Mouse (Mus musculus) left cerebral cortex, postnatal 14 days (tissue): ENCODE data around the gene Ifna4. TPM values are rescaled to one million over a fixed set of nuclear protein-coding genes. Genes with fewer than 3 reads are reported as not detected.
"Not testable (repeated sequence)": the region's sequence is repeated elsewhere in the genome, so short reads cannot be mapped to it uniquely, and the experiment has no call there.

ENCODE experiments used
- DNase-seq, 2 experiments: peaks; one replicate each; pipeline ENCODE4 v3.0.0; 2021 to 2022; ENCODE audit warnings: low spot score in 2 of 2, mixed read lengths in 1 of 2
- intact Hi-C: fragments of 180-260 bp; cut with DNase I; formaldehyde crosslinking; loops from one replicate; pipeline ENCODE4 v1.15.1; 2025
- long read RNA-seq, 2 experiments: library from polyadenylated mRNA; stranded (forward); transcript quantifications; one replicate each; pipeline ENCODE4 v2.0.0; 2021
- total RNA-seq, 2 experiments: library from RNA; stranded (reverse); gene quantifications; 2 replicates each; pipeline ENCODE4 v1.2.3; 2021

The Ifna4 gene
- total RNA-seq: not detected
- long read RNA-seq, experiment 1: 0 reads
- long read RNA-seq, experiment 2: 0 reads

DNA sequence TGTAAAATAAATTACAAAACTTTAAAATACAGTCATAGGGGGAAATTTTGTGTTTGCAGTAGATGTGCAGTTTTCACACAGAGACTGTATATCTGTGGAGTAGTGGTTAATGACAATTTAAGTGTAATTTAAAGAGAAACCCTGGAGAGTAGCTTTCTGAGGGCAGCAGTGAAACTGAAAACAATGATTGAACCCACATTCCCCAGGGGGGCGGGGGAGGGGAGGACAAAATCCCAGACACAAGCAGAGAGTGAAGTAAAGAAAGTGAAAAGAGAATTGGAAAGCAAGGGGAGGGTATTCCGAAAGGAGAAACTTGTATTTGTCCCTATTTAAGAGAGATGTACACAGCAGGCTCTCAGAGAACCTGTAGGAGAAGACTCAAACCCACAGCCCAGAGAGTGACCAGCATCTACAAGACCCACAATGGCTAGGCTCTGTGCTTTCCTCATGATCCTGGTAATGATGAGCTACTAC, at the start of gene Ifna4:
Gene Ifna4 (plus strand): TSS at position 424 of the 474 bp plus-strand sequence.
- intact Hi-C loops: no loop called here
- no peak for DNase-seq

DNA sequence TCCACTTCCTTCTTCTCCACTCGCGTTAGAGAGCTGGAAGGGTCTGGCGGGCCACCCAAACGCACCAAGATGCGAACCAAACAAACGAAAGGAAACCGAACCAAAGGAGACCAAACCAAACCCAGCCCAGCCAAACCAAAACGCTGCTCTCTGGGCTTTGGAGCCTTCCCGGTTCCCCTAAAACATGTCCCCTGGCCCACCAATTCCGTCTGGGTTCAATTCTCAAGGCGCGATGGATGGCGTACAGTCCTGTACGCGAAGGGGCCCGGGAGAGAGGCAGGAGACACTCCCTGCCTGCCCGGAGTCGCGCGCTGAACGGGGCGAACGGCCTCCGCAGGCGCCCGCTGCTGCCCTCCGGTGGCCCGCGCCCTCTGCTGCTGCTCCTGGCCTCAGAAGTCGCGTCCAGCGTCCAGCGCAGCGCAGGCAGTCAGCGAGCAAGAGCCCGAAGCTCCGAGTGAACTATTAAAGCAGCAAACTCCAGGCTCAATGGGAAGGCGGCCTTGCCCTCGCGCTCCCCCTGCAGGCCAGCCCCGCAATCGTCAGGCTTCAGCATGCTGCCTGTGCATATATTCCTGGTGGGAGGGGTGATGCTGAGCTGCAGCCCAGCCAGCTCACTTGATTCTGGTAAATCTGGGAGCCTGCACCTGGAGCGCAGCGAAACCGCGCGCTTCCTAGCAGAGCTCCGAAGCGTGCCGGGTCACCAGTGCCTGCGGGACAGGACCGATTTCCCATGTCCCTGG, 47.6 kb upstream of the Ifna4 start, which contains the start of gene Gm13275:
Gene Gm13275 (plus strand): TSS at position 552 of the 740 bp plus-strand sequence.
- intact Hi-C loops: not testable (repeated sequence)

DNA sequence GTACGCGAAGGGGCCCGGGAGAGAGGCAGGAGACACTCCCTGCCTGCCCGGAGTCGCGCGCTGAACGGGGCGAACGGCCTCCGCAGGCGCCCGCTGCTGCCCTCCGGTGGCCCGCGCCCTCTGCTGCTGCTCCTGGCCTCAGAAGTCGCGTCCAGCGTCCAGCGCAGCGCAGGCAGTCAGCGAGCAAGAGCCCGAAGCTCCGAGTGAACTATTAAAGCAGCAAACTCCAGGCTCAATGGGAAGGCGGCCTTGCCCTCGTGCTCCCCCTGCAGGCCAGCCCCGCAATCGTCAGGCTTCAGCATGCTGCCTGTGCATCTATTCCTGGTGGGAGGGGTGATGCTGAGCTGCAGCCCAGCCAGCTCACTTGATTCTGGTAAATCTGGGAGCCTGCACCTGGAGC, 44.6 kb upstream of the Ifna4 start, which contains the start of gene Gm13279:
Gene Gm13279 (plus strand): TSS at position 301 of the 400 bp plus-strand sequence.
- DNase-seq, intact Hi-C loops: not testable (repeated sequence)

More for the DNA sequence above, 47.6 kb upstream of the Ifna4 start, which contains the start of gene Gm13275:
- DNase-seq: peak; percentile 20 to 41

DNA sequence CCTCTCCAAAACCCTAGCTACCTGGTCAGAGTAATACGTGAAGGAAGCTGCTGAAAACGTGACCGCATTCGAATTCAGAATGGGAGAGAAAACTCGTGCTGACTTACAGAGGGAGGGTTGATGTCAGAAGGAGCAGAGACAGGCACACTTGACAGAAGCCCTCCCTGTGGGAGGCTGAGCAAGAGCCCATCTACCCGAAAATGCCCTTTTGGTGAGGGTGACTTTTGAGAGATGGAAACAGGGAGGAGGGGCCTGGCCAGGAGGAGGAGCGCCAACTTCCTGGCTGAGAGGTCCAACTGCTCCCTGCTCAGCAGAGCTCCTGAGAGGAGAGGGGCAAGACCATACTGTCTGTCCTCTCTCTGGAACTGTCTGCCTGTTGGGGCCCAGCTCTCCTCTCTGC, 42.3 kb upstream of the Ifna4 start, which contains the start of gene Gm13285:
Gene Gm13285 (plus strand): TSS at position 301 of the 400 bp plus-strand sequence.
- intact Hi-C loops, DNase-seq: not testable (repeated sequence)

DNA sequence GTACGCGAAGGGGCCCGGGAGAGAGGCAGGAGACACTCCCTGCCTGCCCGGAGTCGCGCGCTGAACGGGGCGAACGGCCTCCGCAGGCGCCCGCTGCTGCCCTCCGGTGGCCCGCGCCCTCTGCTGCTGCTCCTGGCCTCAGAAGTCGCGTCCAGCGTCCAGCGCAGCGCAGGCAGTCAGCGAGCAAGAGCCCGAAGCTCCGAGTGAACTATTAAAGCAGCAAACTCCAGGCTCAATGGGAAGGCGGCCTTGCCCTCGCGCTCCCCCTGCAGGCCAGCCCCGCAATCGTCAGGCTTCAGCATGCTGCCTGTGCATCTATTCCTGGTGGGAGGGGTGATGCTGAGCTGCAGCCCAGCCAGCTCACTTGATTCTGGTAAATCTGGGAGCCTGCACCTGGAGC, 38.7 kb upstream of the Ifna4 start, which contains the start of gene Gm13287:
Gene Gm13287 (plus strand): TSS at position 301 of the 400 bp plus-strand sequence.
- DNase-seq, intact Hi-C loops: not testable (repeated sequence)

DNA sequence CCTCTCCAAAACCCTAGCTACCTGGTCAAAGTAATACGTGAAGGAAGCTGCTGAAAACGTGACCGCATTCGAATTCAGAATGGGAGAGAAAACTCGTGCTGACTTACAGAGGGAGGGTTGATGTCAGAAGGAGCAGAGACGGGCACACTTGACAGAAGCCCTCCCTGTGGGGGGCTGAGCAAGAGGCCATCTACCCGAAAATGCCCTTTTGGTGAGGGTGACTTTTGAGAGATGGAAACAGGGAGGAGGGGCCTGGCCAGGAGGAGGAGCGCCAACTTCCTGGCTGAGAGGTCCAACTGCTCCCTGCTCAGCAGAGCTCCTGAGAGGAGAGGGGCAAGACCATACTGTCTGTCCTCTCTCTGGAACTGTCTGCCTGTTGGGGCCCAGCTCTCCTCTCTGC, 36.4 kb upstream of the Ifna4 start, which contains the start of gene Gm13288:
Gene Gm13288 (plus strand): TSS at position 301 of the 400 bp plus-strand sequence.
- intact Hi-C loops, DNase-seq: not testable (repeated sequence)

DNA sequence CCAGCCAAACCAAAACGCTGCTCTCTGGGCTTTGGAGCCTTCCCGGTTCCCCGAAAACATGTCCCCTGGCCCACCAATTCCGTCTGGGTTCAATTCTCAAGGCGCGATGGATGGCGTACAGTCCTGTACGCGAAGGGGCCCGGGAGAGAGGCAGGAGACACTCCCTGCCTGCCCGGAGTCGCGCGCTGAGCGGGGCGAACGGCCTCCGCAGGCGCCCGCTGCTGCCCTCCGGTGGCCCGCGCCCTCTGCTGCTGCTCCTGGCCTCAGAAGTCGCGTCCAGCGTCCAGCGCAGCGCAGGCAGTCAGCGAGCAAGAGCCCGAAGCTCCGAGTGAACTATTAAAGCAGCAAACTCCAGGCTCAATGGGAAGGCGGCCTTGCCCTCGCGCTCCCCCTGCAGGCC, 35.9 kb upstream of the Ifna4 start:
- DNase-seq, intact Hi-C loops: not testable (repeated sequence)

DNA sequence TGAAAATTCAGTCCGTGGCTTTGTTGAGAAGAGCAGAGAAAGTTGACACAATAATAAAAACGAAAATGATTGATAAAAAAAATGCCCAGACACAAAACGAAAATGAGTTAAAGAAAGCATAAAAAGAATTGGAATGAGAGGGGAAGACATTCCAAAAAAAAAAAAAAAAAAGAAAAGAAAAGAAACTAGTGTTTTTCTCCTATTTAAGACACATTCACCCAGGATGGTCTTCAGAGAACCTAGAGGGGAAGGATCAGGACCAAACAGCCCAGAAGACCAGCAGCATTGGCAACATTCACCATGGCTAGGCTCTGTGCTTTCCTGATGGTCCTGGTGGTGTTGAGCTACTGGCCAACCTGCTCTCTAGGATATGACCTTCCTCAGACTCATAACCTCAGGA, 25.7 kb upstream of the Ifna4 start, which contains the start of gene Ifna7:
Gene Ifna7 (plus strand): TSS at position 301 of the 400 bp plus-strand sequence.
- intact Hi-C loops: no loop called here
- DNase-seq: no peak

DNA sequence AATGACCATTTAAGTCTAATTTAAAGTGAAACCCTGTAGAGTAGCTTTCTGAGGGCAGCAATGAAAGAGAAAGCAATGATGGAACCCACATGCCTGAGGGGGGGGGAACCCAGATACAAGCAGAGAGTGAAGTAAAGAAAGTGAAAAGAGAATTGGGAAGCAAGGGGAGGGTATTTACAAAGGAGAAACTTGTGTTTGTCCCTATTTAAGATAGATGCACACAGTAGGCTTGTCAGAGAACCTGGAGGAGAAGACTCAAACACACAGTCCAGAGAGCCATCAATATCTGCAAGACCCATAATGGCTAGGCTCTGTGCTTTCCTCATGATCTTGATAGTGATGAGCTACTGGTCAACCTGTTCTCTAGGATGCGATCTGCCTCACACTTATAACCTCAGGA, 22.0 kb upstream of the Ifna4 start, which contains the start of gene Ifna11:
Gene Ifna11 (plus strand): TSS at position 301 of the 400 bp plus-strand sequence.
- intact Hi-C loops: no loop called here
- DNase-seq: no peak

DNA sequence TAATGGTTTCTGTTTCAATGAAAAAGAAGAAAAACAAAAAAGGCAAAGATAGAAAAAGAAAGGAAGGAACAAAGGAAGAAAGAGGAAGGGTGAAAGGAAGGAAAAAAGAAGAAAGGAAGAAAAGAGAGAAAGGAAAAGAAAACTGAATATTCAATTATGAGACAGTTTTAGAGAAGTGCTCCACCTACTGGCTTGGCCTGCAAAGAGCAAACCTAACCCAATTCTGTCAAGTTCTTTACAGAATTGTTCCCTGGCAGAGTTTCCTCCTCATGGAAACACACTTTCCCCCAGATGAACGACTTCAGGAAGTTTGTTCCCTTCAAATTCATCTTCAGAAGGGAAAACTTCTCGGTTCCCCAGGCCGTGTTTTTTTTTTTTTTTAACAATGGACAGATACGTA, 18.7 kb upstream of the Ifna4 start:
- DNase-seq: peak; percentile 9 to 37
- intact Hi-C loops: no loop called here

DNA sequence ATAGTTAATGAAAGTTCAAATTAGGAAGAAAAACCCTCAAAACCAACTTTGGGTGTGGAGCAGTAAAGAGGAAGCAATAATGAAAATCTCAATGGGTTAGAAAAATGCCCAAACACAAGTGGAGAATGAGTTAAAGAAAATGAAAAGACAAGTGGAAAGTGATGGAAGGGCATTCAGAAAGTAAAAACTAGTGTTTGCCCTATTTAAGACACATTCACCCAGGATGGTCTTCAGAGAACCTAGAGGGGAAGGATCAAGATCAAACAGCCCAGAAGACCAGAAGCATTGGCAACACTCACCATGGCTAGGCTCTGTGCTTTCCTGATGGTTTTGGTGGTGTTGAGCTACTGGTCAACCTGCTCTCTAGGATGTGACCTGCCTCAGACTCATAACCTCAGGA, 14.5 kb upstream of the Ifna4 start, which contains the start of gene Ifna6:
Gene Ifna6 (plus strand): TSS at position 301 of the 400 bp plus-strand sequence.
- intact Hi-C loops, DNase-seq: not testable (repeated sequence)

DNA sequence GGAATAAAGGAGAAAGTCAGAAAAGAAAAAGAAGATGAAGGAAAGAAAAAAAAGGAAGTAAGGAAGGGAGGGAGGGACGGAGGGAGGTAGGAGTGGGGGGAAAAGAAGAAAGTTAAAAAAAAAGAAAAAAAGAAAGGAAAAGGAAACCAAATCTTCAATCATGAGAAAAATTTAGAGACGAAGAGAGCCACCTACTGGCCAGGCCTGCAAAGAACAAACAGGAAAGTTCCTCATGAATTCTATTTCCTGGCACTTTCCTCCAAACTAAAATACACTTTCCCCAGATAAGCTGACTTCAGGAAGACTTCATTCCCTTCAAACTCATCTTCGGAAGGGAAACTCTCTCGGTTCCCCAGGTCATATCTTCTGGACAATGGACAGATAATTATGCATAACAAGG, 11.1 kb upstream of the Ifna4 start:
- intact Hi-C loops: no loop called here
- DNase-seq: peak; percentile 46 to 51

DNA sequence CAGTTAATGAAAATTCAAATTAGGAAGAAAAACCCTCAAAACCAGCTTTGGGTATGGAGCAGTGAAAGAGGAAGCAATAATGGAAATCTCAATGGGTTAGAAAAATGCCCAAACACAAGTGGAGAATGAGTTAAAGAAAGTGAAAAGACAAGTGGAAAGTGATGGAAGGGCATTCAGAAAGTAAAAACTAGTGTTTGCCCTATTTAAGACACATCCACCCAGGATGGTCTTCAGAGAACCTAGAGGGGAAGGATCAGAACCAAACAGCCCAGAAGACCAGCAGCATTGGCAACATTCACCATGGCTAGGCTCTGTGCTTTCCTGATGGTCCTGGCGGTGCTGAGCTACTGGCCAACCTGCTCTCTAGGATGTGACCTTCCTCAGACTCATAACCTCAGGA, 6.4 kb upstream of the Ifna4 start, which contains the start of gene Ifna5:
Gene Ifna5 (plus strand): TSS at position 301 of the 400 bp plus-strand sequence.
- DNase-seq, intact Hi-C loops: not testable (repeated sequence)

DNA sequence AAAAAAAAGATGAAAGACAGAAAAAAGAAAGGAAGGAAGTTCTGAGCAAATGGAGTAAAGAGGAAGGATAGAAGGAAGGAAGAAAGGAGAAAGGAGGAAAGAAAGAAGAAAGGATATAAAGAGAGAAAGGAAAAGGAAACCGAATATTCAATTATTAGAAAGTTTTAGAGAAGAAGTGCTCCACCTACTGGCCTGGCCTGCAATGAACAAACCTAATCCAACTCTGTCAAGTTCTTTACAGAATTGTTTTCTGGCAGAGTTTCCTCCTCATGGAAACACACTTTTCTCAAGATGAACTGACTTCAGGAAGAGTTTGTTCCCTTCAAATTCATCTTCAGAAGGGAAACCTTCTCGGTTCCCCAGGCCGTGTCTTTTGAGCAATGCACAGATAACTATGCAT, 2.8 kb upstream of the Ifna4 start:
- peak; percentile 6 to 8 for DNase-seq
- intact Hi-C loops: no loop called here

DNA sequence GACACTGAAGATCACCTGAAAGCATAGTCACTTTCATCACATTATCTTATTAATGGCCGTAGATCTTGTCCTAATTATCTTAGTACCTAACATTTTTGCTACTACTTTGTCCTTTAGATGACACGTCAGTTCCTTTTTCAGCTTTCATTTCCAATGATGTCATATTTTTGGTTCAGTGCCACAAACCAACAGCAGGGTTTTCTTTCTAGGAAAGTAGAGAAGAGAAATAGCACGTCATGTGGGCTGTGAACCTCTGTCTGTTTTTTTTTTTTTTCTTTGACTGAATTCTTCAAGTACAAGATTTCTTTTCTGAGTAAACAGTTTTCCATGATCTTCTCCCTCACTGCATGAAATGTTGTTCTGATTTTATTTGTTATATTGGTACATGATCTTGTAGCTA, 1.6 kb upstream of the Ifna4 start:
- intact Hi-C loops: no loop called here
- DNase-seq: no peak

DNA sequence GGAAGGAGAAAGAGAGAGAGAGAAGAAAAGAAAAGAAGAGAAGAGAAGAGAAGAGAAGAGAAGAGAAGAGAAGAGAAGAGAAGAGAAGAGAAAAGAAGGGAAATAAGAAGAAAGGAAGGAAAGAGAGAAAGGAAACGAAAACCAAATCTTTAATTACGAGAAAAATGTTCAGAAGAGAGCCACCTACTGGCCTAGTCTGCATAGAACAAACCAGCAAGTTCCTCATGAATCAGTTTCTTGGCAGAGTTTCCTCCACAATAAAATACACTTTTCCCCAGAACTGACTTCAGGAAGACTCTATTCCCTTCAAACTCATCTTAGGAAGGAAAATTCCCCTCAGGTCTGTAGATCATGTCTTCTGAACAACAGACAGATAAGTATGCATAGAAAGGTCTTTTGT, 3.7 kb downstream of the Ifna4 start:
- intact Hi-C loops: no loop called here
- no peak for DNase-seq

DNA sequence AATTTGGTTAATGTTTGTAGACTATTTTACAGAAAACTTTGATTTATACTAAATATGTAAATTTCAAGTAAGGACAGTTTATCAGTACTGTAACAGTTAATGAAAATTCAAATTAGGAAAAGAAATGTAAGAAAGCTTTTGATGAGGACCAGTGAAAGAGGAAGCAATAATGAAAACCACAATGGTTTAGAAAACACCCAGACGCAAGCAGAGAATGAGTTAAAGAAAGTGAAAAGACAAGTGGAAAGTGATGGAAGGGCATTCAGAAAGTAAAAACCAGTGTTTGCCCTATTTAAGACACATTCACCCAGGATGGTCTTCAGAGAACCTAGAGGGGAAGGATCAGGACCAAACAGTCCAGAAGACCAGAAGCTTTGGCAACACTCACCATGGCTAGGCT, 8.0 kb downstream of the Ifna4 start, which contains the start of gene Ifna1:
Gene Ifna1 (plus strand): TSS at position 390 of the 400 bp plus-strand sequence.
- intact Hi-C loops: no loop called here
- DNase-seq: no peak

DNA sequence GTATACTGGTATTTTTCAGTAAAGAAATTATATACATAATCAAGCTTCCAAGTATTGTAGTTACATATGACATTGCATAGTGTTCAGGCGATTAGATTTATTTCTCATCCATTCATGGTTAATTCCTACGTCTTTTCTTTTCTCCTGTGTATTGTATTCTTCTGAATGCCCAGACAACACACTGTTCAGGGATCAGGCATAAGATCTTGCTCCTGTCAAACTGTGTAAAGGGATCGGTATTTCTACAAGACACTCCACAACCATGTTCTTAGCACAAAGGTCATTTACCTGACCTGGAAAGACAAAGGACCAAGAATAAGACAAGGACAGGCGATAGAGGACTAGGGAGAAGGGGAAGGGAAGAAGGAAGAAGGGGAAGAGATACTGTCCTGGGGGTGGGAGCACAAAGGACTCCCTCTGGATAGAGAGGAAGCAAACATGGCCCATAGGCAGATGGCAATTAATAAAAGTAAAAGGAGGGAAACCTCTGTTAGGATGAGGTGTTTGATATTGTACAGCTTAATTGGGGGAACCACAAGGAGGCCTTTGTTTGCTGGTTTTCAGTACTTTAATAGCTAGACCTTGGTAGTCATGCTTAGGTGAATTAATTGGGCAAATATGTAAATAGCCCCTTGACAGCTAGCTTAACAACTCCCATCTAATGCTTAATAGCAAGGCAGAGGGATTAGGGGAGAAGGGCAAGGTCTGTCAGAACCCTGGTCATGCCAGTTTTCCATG, 9.5 kb downstream of the Ifna4 start:
- intact Hi-C loops: no loop called here
- DNase-seq: no peak

DNA sequence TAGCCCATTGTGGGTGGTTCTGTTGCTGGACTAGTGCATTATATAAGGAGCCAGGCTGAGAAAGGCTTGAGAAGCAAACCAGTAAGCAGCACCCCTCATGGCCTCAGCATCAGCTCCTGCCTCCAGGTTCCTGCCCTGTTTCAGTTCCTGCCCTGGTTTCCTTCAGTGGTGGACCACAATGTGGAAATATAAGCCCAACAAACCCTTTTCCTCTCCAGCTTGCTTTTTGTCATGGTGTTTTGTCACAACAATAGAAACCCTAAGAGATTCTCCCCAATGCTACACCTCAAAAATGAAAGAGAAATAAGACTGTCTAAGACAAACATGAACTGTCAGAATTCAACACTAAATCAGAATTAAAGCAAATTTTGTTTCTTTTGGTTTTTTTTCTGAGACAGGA, 17.6 kb downstream of the Ifna4 start:
- intact Hi-C loops: no loop called here
- DNase-seq: no peak
